Mouse (Mus musculus): ENCODE data around the gene Paip2b.

DNA sequence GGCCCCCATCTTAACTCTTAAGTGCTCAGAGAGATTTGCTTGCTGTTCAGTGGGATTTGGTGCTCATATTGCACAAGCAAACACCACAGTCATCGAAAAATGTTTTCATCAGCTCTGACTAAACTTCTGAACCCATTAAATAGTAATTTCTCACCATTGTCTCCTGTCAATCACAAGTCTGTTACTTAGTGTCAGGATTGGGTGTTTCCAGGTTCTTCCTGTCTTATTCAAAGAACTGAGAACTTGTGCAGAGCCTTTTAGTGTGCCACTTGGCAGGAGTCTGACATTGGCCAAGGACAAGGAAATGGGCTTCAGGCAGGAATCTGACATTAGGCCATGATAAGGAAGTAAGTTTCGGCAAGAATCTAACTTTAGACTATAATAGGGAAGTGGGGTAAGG lies 6.5 kb upstream of the Paip2b start:
- TF ChIP-seq MYOG (IDR thresholded peaks at IDR 0.05; ENCODE audit: control insufficient read depth in 1 of 3, insufficient read depth in 1 of 3, insufficient read length in 2 of 3, low read depth in 2 of 3): no peak
- no peak for TF ChIP-seq USF1 (IDR thresholded peaks at IDR 0.05; ENCODE audit: low read depth)
- no peak for TF ChIP-seq POLR2A (IDR thresholded peaks at IDR 0.05; ENCODE audit: insufficient read length, low read depth)
- TF ChIP-seq POLR2AphosphoS2 (IDR thresholded peaks at IDR 0.05; ENCODE audit: insufficient read length, low read depth): no peak
- no peak for TF ChIP-seq E2F4 (IDR thresholded peaks at IDR 0.05; ENCODE audit: insufficient read depth)
- TF ChIP-seq MAX (IDR thresholded peaks at IDR 0.05; ENCODE audit: low read depth): no peak
- TF ChIP-seq TCF12 (IDR thresholded peaks at IDR 0.05; ENCODE audit: insufficient read depth, poor library complexity, severe bottlenecking): no peak
- TF ChIP-seq SRF (IDR thresholded peaks at IDR 0.05; ENCODE audit: control insufficient read depth, insufficient read length, low read depth): no peak
- no peak for TF ChIP-seq CEBPB (IDR thresholded peaks at IDR 0.05; ENCODE audit: insufficient read depth, poor library complexity, severe bottlenecking)
- no peak for TF ChIP-seq REST (IDR thresholded peaks at IDR 0.05; ENCODE audit: insufficient read depth, insufficient read length)

Measured in myocyte (in vitro differentiated cells).